ENCODE assay signal across 16 mouse cellular contexts in the genomic region with DNA sequence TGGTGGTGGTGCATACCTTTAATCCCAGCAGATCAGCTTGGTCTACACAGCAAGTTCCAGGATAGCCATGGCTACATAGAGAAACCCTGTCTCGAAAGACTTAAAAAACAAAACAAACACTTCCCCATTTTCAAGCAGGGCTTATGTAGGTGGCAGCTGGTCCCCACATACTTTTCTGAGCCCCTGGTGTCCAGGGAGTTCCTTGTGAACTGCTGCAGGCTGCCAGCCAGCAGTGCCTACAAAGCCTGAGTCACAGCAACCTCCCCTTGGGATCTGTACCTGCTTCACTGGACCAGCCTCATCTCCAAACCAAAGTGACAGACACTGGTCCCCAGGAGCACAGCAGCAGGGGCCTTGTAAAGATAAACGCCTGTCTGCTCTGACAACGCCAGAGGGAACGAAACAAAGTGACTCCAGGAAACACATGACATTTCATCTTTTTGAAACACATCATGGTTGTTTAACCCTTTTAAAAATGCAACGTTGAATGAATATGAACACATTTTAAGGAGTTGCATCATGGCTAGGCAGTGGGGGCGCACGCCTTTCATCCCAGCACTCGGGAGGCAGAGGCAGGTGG. TPM values are rescaled to one million over a fixed set of nuclear protein-coding genes. Genes with fewer than 3 reads are reported as not detected.
DNase-seq lines count a peak whose midpoint lies in the region; ATAC-seq and TF ChIP-seq lines count a peak whose summit lies in the region.
"Had no signal": no experiment of that assay in that cellular context is flagged by ENCODE, and none has a peak within 500 bp of the region (broad histone marks: within the 10 kb centered on the region; RNA-seq: fewer than 3 reads in every experiment).

No protein-coding gene starts in this region.

- WGBS in bone marrow, adult 2 months, result 29% methylated on average over 8 of the region's 8 CpGs
- WGBS in macrophage (ENCODE audit: missing documents), result 32% methylated on average over 8 of the region's 8 CpGs

- H3K27ac ChIP-seq in bone marrow, adult 2 months (ENCODE audit: control insufficient read depth, insufficient read depth, low read depth, low read length, poor library complexity), result peak overlapping the region; percentile 77
- H3K27ac ChIP-seq in macrophage, result peak overlapping the region; percentile 39
- H3K27ac ChIP-seq: heart, embryonic 10.5 days; hindbrain, embryonic 14.5 days; intestine, embryonic 15.5 days; limb, embryonic 12.5 days; liver, embryonic 13.5 days had no signal

- ATAC-seq in frontal cortex, adult (ENCODE audit: low TSS enrichment), result no peak; the same call in 1 of the 2 replicates
- ATAC-seq: intestine, embryonic 15.5 days; midbrain, embryonic 16.5 days had no signal

- TF ChIP-seq POLR2A in bone marrow, adult 2 months (IDR thresholded peaks at IDR 0.05; ENCODE audit: borderline replicate concordance, control insufficient read depth, low read depth, low read length), result no peak

- DNase-seq in 3134 (ENCODE audit: extremely low read depth, insufficient read length, low spot score), result peak; percentile 43
- peak; percentile 16 for DNase-seq in 416B (ENCODE audit: low read depth)
- DNase-seq in left cerebral cortex, postnatal 14 days (ENCODE audit: low spot score in 2 of 2), result no peak
- DNase-seq in T-cell, adult 2 months (ENCODE audit: low spot score), result no peak
- no peak for DNase-seq in thymus, postnatal 36 days
- DNase-seq: cerebellum, adult 18-20 months; cerebellum, postnatal 36 days had no signal

- TF ChIP-seq CTCF in bone marrow, adult 2 months (IDR thresholded peaks at IDR 0.05; ENCODE audit: control insufficient read depth, insufficient read depth, low read length), result no peak

- no peaks in the 10 kb centered on the region; the same call in 1 of the 2 replicates for H3K4me1 ChIP-seq in bone marrow, adult 2 months (ENCODE audit: control insufficient read depth, insufficient read depth, low read length)
- H3K4me1 ChIP-seq: intestine, embryonic 15.5 days; limb, embryonic 12.5 days had no signal

- intact Hi-C loops in left cerebral cortex, postnatal 14 days (cut with DNase I), result no loop called here

- H3K79me2 ChIP-seq in macrophage (ENCODE audit: inconsistent target), result no peaks in the 10 kb centered on the region

- no peaks in the 10 kb centered on the region for H3K36me3 ChIP-seq in macrophage (ENCODE audit: inconsistent target)
- H3K36me3 ChIP-seq: intestine, embryonic 15.5 days; liver, embryonic 13.5 days had no signal

- no peak overlapping the region for H3K4me3 ChIP-seq in bone marrow, adult 2 months (replicated peaks; ENCODE audit: control insufficient read depth, low read depth, low read length)
- H3K4me3 ChIP-seq in macrophage (ENCODE audit: inconsistent target), result no peak overlapping the region
- H3K4me3 ChIP-seq: heart, embryonic 10.5 days; intestine, embryonic 15.5 days; limb, embryonic 12.5 days; liver, embryonic 13.5 days had no signal

RNA-seq across cellular contexts. Expression of a gene that starts 18.3 kb away (rescaled TPM):
- polyA plus RNA-seq in bone marrow, adult 2 months (2011; ENCODE audit: insufficient read depth, insufficient read length, low replicate concordance, missing spikeins), result 47.6 and 48.2 TPM in 2 replicates
- total RNA-seq in macrophage (2018; cell fraction: chromatin; rRNA removed), result 100 to 1,000 TPM in 3 of 26 experiments, 10 to 100 TPM in 23; 41.6 to 120 (median 81.4) TPM
- total RNA-seq in macrophage (2018; cell fraction: cytosol; rRNA removed), result 100 to 1,000 TPM in 1 of 26 experiments, 10 to 100 TPM in 25; 51.3 to 103 (median 81.1) TPM
- total RNA-seq in macrophage (2018; cell fraction: nucleus; rRNA removed), result 100 to 1,000 TPM in 2 of 26 experiments, 10 to 100 TPM in 24; 60.5 to 159 (median 76.3) TPM
- polyA plus RNA-seq in macrophage (2018), result 58.4 to 158 TPM (median 89.0 TPM) in 3 replicates
- total RNA-seq in left cerebral cortex, postnatal 14 days (2021), result 10 to 100 TPM; 75.8 to 77.4 TPM

RNA-seq across cellular contexts. Expression of a gene that starts 28.0 kb away (rescaled TPM):
- 2.4 and 5.1 TPM in 2 replicates for polyA plus RNA-seq in bone marrow, adult 2 months (2011; ENCODE audit: insufficient read depth, insufficient read length, low replicate concordance, missing spikeins)
- 1 to 10 TPM; 1.2 to 8.2 (median 3.6) TPM for total RNA-seq in macrophage (2018; cell fraction: chromatin; rRNA removed)
- 10 to 100 TPM in 2 of 26 experiments, 1 to 10 TPM in 24; 5.9 to 10.7 (median 8.0) TPM for total RNA-seq in macrophage (2018; cell fraction: cytosol; rRNA removed)
- total RNA-seq in macrophage (2018; cell fraction: nucleus; rRNA removed), result 10 to 100 TPM in 1 of 26 experiments, 1 to 10 TPM in 25; 1.8 to 10.6 (median 3.4) TPM
- 8.8 to 12.7 TPM (median 12.1 TPM) in 3 replicates for polyA plus RNA-seq in macrophage (2018)
- total RNA-seq in left cerebral cortex, postnatal 14 days (2021), result 10 to 100 TPM; 53.9 to 56.3 TPM

RNA-seq across cellular contexts. Expression of a gene that starts 43.9 kb away (rescaled TPM):
- 3.3 and 4.9 TPM in 2 replicates for polyA plus RNA-seq in bone marrow, adult 2 months (2011; ENCODE audit: insufficient read depth, insufficient read length, low replicate concordance, missing spikeins)
- not detected for total RNA-seq in macrophage (2018; cell fraction: chromatin; rRNA removed)
- total RNA-seq in macrophage (2018; cell fraction: cytosol; rRNA removed), result under 1 TPM in 10 of 26 experiments, not detected in 16; 0.14 to 0.25 (median 0.22) TPM
- total RNA-seq in macrophage (2018; cell fraction: nucleus; rRNA removed), result 1 to 10 TPM in 1 of 26 experiments, not detected in 25; 1.0 TPM
- polyA plus RNA-seq in macrophage (2018), result 0.35 to 0.51 TPM in 2 of 3 replicates, not detected in the other
- not detected for total RNA-seq in left cerebral cortex, postnatal 14 days (2021)

Comparison
In these comparisons a context has a peak if more than half of its experiments do, and no peak if none do; other contexts are left out.
1. DNase-seq: peak in 3134 (single experiment) and 416B (single experiment); none in left cerebral cortex, postnatal 14 days (0 of 2), T-cell, adult 2 months (single experiment) and thymus, postnatal 36 days (0 of 2).